In genomic region chr15:102233896-102234295, GRCm38 (mm10) we compare ENCODE assay signal across 17 mouse cellular contexts. TPM values are rescaled to one million over a fixed set of nuclear protein-coding genes. Genes with fewer than 3 reads are reported as not detected.
DNase-seq lines count a peak whose midpoint lies in the region; ATAC-seq and TF ChIP-seq lines count a peak whose summit lies in the region.
"Had no signal": no experiment of that assay in that cellular context is flagged by ENCODE, and none has a peak within 500 bp of the region (broad histone marks: within the 10 kb centered on the region; RNA-seq: fewer than 3 reads in every experiment).

No protein-coding gene starts in this region.

- ATAC-seq in forebrain, embryonic 13.5 days, result no peak
- ATAC-seq in stomach, embryonic 14.5 days (ENCODE audit: insufficient number of reproducible peaks, insufficient read depth, low FRiP score, low read depth), result no peak
- no peak for ATAC-seq in stomach, postnatal 0 days (ENCODE audit: low FRiP score, low TSS enrichment)
- ATAC-seq in embryonic facial prominence, embryonic 15.5 days (ENCODE audit: insufficient number of reproducible peaks, low FRiP score, low TSS enrichment, low read depth), result no peak
- ATAC-seq: intestine, embryonic 16.5 days; midbrain, embryonic 13.5 days had no signal

- TF ChIP-seq EP300 in stomach, postnatal 0 days (optimal IDR thresholded peaks at IDR 0.05), result no peak

- 28% methylated on average over 2 of the region's 2 CpGs for WGBS in forebrain, embryonic 10.5 days
- WGBS in forebrain, embryonic 13.5 days, result 47% methylated on average over 2 of the region's 2 CpGs
- WGBS in stomach, embryonic 14.5 days, result 22% methylated on average over 2 of the region's 2 CpGs
- WGBS in stomach, postnatal 0 days, result 15% methylated on average over 2 of the region's 2 CpGs
- 10% methylated on average over 2 of the region's 2 CpGs for WGBS in embryonic facial prominence, embryonic 15.5 days

- H3K27me3 ChIP-seq in forebrain, embryonic 10.5 days (ENCODE audit: poor library complexity, severe bottlenecking), result no peaks in the 10 kb centered on the region
- H3K27me3 ChIP-seq in forebrain, embryonic 13.5 days, result no peaks in the 10 kb centered on the region
- no peaks in the 10 kb centered on the region for H3K27me3 ChIP-seq in stomach, embryonic 14.5 days (ENCODE audit: control insufficient read depth, insufficient read depth, low read length)
- H3K27me3 ChIP-seq in stomach, postnatal 0 days (ENCODE audit: control insufficient read depth, insufficient read depth, low read length), result no peaks in the 10 kb centered on the region
- H3K27me3 ChIP-seq in embryonic facial prominence, embryonic 15.5 days, result no peaks in the 10 kb centered on the region
- H3K27me3 ChIP-seq: neural tube, embryonic 12.5 days; stomach, embryonic 15.5 days had no signal

- H3K4me2 ChIP-seq in forebrain, embryonic 13.5 days, result no peak overlapping the region
- H3K4me2 ChIP-seq in stomach, embryonic 14.5 days (replicated peaks; ENCODE audit: low read depth, low read length), result no peak overlapping the region
- H3K4me2 ChIP-seq in stomach, postnatal 0 days (replicated peaks; ENCODE audit: low read depth), result no peak overlapping the region
- no peak overlapping the region for H3K4me2 ChIP-seq in embryonic facial prominence, embryonic 15.5 days (replicated peaks)
- H3K4me2 ChIP-seq: midbrain, embryonic 13.5 days; neural tube, embryonic 12.5 days; stomach, embryonic 15.5 days had no signal

- peak overlapping the region; percentile 6; the same call in 1 of the 2 replicates for H3K27ac ChIP-seq in forebrain, embryonic 10.5 days
- H3K27ac ChIP-seq in forebrain, embryonic 13.5 days, result no peak overlapping the region
- H3K27ac ChIP-seq in stomach, embryonic 14.5 days (ENCODE audit: low read length), result peak overlapping the region; percentile 73; the same call in 1 of the 2 replicates
- H3K27ac ChIP-seq in stomach, postnatal 0 days (replicated peaks), result no peak overlapping the region
- H3K27ac ChIP-seq in embryonic facial prominence, embryonic 15.5 days (replicated peaks), result 0 out of 2 replicates have a peak overlapping the region, but pooled peaks have one; percentile 59
- H3K27ac ChIP-seq: layer of hippocampus, adult 2 months; midbrain, embryonic 13.5 days; neural tube, embryonic 12.5 days had no signal

- no peak for TF ChIP-seq CTCF in stomach, postnatal 0 days (IDR thresholded peaks at IDR 0.05; ENCODE audit: low read depth)

- peaks cover 37% of the 10 kb centered on the region for H3K4me1 ChIP-seq in forebrain, embryonic 10.5 days
- H3K4me1 ChIP-seq in forebrain, embryonic 13.5 days, result peaks cover 9% of the 10 kb centered on the region; the same call in 1 of the 2 replicates
- H3K4me1 ChIP-seq in stomach, embryonic 14.5 days (ENCODE audit: control insufficient read depth, insufficient read depth, low read length), result peaks cover 28% of the 10 kb centered on the region
- H3K4me1 ChIP-seq in stomach, postnatal 0 days (replicated peaks; ENCODE audit: control insufficient read depth, insufficient read depth), result no peaks in the 10 kb centered on the region
- H3K4me1 ChIP-seq in embryonic facial prominence, embryonic 15.5 days, result peaks cover 32% of the 10 kb centered on the region
- H3K4me1 ChIP-seq: neural tube, embryonic 12.5 days had no signal

- no peak for DNase-seq in forebrain, embryonic 10.5 days (ENCODE audit: extremely low spot score, low spot score)
- no peak for DNase-seq in stomach, postnatal 0 days (ENCODE audit: low spot score)
- DNase-seq in retina, embryonic 14.5 days (ENCODE audit: low spot score), result peak; percentile 55
- no peak for DNase-seq in layer of hippocampus, postnatal 25 days (ENCODE audit: extremely low spot score in 1 of 2, low spot score in 1 of 2)
- no peak for DNase-seq in urinary bladder, postnatal 4 days (ENCODE audit: low spot score in 2 of 2)
- DNase-seq: adrenal gland, postnatal 14 days; gastrocnemius, postnatal 25 days; left cerebral cortex, postnatal 4 days; right cerebral cortex, adult 18-20 months had no signal

- no peaks in the 10 kb centered on the region for H3K9me3 ChIP-seq in forebrain, embryonic 10.5 days
- H3K9me3 ChIP-seq in forebrain, embryonic 13.5 days (replicated peaks), result no peaks in the 10 kb centered on the region
- no peaks in the 10 kb centered on the region for H3K9me3 ChIP-seq in stomach, embryonic 14.5 days (ENCODE audit: control insufficient read depth, low read depth, low read length)
- no peaks in the 10 kb centered on the region for H3K9me3 ChIP-seq in stomach, postnatal 0 days (ENCODE audit: control insufficient read depth, low read length)
- no peaks in the 10 kb centered on the region for H3K9me3 ChIP-seq in embryonic facial prominence, embryonic 15.5 days (replicated peaks)
- H3K9me3 ChIP-seq: midbrain, embryonic 13.5 days; neural tube, embryonic 12.5 days; stomach, embryonic 15.5 days had no signal

- no peak overlapping the region for H3K4me3 ChIP-seq in forebrain, embryonic 10.5 days
- H3K4me3 ChIP-seq in forebrain, embryonic 13.5 days, result no peak overlapping the region
- H3K4me3 ChIP-seq in stomach, embryonic 14.5 days (ENCODE audit: low read depth, low read length), result no peak overlapping the region
- no peak overlapping the region for H3K4me3 ChIP-seq in stomach, postnatal 0 days (ENCODE audit: low read depth, low read length)
- H3K4me3 ChIP-seq in embryonic facial prominence, embryonic 15.5 days (replicated peaks), result no peak overlapping the region
- H3K4me3 ChIP-seq: layer of hippocampus, adult 2 months; midbrain, embryonic 13.5 days; neural tube, embryonic 12.5 days; stomach, embryonic 15.5 days had no signal

- peaks cover 21% of the 10 kb centered on the region; the same call in 1 of the 2 replicates for H3K36me3 ChIP-seq in forebrain, embryonic 10.5 days (replicated peaks)
- no peaks in the 10 kb centered on the region for H3K36me3 ChIP-seq in forebrain, embryonic 13.5 days (ENCODE audit: poor library complexity, severe bottlenecking)
- H3K36me3 ChIP-seq in stomach, embryonic 14.5 days (ENCODE audit: control insufficient read depth, insufficient read depth, low read length), result peaks cover 18% of the 10 kb centered on the region
- peaks cover 5% of the 10 kb centered on the region; the same call in 1 of the 2 replicates for H3K36me3 ChIP-seq in stomach, postnatal 0 days (ENCODE audit: control insufficient read depth, insufficient read depth, low read length)
- peaks cover 49% of the 10 kb centered on the region for H3K36me3 ChIP-seq in embryonic facial prominence, embryonic 15.5 days
- H3K36me3 ChIP-seq: midbrain, embryonic 13.5 days had no signal

- no peak overlapping the region for H3K9ac ChIP-seq in forebrain, embryonic 13.5 days
- H3K9ac ChIP-seq in stomach, embryonic 14.5 days (replicated peaks; ENCODE audit: low read depth, low read length), result no peak overlapping the region
- no peak overlapping the region; the same call in 1 of the 2 replicates for H3K9ac ChIP-seq in stomach, postnatal 0 days (ENCODE audit: low read length)
- H3K9ac ChIP-seq in embryonic facial prominence, embryonic 15.5 days, result no peak overlapping the region
- H3K9ac ChIP-seq: midbrain, embryonic 13.5 days; neural tube, embryonic 12.5 days; stomach, embryonic 15.5 days had no signal

RNA-seq across cellular contexts. Expression of gene Itgb7, which starts 2.2 kb away (rescaled TPM):
- polyA plus RNA-seq in forebrain, embryonic 10.5 days (2016; fragmentation: Nextera tagmentation; extraction: Ambion mirVana), result 0.42 and 0.55 TPM in 2 replicates
- 0.32 and 0.48 TPM in 2 replicates for polyA plus RNA-seq in forebrain, embryonic 13.5 days (2015; fragmentation: Nextera tagmentation; extraction: Ambion mirVana)
- 5.8 and 9.9 TPM in 2 replicates for polyA plus RNA-seq in stomach, embryonic 14.5 days (2014; fragmentation: Nextera tagmentation; extraction: Ambion mirVana)
- 1.2 TPM in 2 replicates for polyA plus RNA-seq in stomach, postnatal 0 days (2015; fragmentation: Nextera tagmentation; extraction: Ambion mirVana)
- 5.8 and 6.8 TPM in 2 replicates for polyA plus RNA-seq in embryonic facial prominence, embryonic 15.5 days (2015; fragmentation: Nextera tagmentation; extraction: Ambion mirVana)
- total RNA-seq in layer of hippocampus, postnatal 25 days (2021), result 1 to 10 TPM; 2.0 to 2.3 TPM

RNA-seq across cellular contexts. Expression of gene Rarg, which starts 23.4 kb away (rescaled TPM):
- 27.5 and 31.3 TPM in 2 replicates for polyA plus RNA-seq in forebrain, embryonic 10.5 days (2016; fragmentation: Nextera tagmentation; extraction: Ambion mirVana)
- polyA plus RNA-seq in forebrain, embryonic 13.5 days (2015; fragmentation: Nextera tagmentation; extraction: Ambion mirVana), result 3.2 and 4.2 TPM in 2 replicates
- polyA plus RNA-seq in stomach, embryonic 14.5 days (2014; fragmentation: Nextera tagmentation; extraction: Ambion mirVana), result 36.9 and 40.5 TPM in 2 replicates
- 27.2 and 34.6 TPM in 2 replicates for polyA plus RNA-seq in stomach, postnatal 0 days (2015; fragmentation: Nextera tagmentation; extraction: Ambion mirVana)
- polyA plus RNA-seq in embryonic facial prominence, embryonic 15.5 days (2015; fragmentation: Nextera tagmentation; extraction: Ambion mirVana), result 112 and 123 TPM in 2 replicates
- total RNA-seq in layer of hippocampus, postnatal 25 days (2021), result 10 to 100 TPM; 13.1 to 13.6 TPM

RNA-seq across cellular contexts. Expression of gene Csad, which starts 29.4 kb away (rescaled TPM):
- 36.0 and 39.9 TPM in 2 replicates for polyA plus RNA-seq in forebrain, embryonic 10.5 days (2016; fragmentation: Nextera tagmentation; extraction: Ambion mirVana)
- polyA plus RNA-seq in forebrain, embryonic 13.5 days (2015; fragmentation: Nextera tagmentation; extraction: Ambion mirVana), result 42.7 and 46.4 TPM in 2 replicates
- polyA plus RNA-seq in stomach, embryonic 14.5 days (2014; fragmentation: Nextera tagmentation; extraction: Ambion mirVana), result 60.5 and 63.9 TPM in 2 replicates
- polyA plus RNA-seq in stomach, postnatal 0 days (2015; fragmentation: Nextera tagmentation; extraction: Ambion mirVana), result 32.1 and 39.4 TPM in 2 replicates
- 99.1 and 106 TPM in 2 replicates for polyA plus RNA-seq in embryonic facial prominence, embryonic 15.5 days (2015; fragmentation: Nextera tagmentation; extraction: Ambion mirVana)
- total RNA-seq in layer of hippocampus, postnatal 25 days (2021), result 10 to 100 TPM; 32.5 to 38.4 TPM

RNA-seq across cellular contexts. Expression of gene Zfp740, which starts 30.8 kb away (rescaled TPM):
- polyA plus RNA-seq in forebrain, embryonic 10.5 days (2016; fragmentation: Nextera tagmentation; extraction: Ambion mirVana), result 71.7 and 72.7 TPM in 2 replicates
- polyA plus RNA-seq in forebrain, embryonic 13.5 days (2015; fragmentation: Nextera tagmentation; extraction: Ambion mirVana), result 90.0 and 98.7 TPM in 2 replicates
- 52.0 and 54.0 TPM in 2 replicates for polyA plus RNA-seq in stomach, embryonic 14.5 days (2014; fragmentation: Nextera tagmentation; extraction: Ambion mirVana)
- 19.9 and 20.2 TPM in 2 replicates for polyA plus RNA-seq in stomach, postnatal 0 days (2015; fragmentation: Nextera tagmentation; extraction: Ambion mirVana)
- polyA plus RNA-seq in embryonic facial prominence, embryonic 15.5 days (2015; fragmentation: Nextera tagmentation; extraction: Ambion mirVana), result 61.5 and 62.7 TPM in 2 replicates
- total RNA-seq in layer of hippocampus, postnatal 25 days (2021), result 10 to 100 TPM; 66.6 to 70.2 TPM

RNA-seq across cellular contexts. Expression of gene Gm9918, which starts 36.5 kb away (rescaled TPM):
- 0.48 and 0.76 TPM in 2 replicates for polyA plus RNA-seq in forebrain, embryonic 10.5 days (2016; fragmentation: Nextera tagmentation; extraction: Ambion mirVana)
- 0.09 TPM in 1 of 2 replicates, not detected in the other for polyA plus RNA-seq in forebrain, embryonic 13.5 days (2015; fragmentation: Nextera tagmentation; extraction: Ambion mirVana)
- 0.36 and 0.56 TPM in 2 replicates for polyA plus RNA-seq in stomach, embryonic 14.5 days (2014; fragmentation: Nextera tagmentation; extraction: Ambion mirVana)
- polyA plus RNA-seq in stomach, postnatal 0 days (2015; fragmentation: Nextera tagmentation; extraction: Ambion mirVana), result 0.10 and 0.12 TPM in 2 replicates
- polyA plus RNA-seq in embryonic facial prominence, embryonic 15.5 days (2015; fragmentation: Nextera tagmentation; extraction: Ambion mirVana), result 1.6 and 1.7 TPM in 2 replicates
- not detected for total RNA-seq in layer of hippocampus, postnatal 25 days (2021)
- total RNA-seq: adrenal gland, postnatal 14 days; gastrocnemius, postnatal 25 days; layer of hippocampus, adult 2 months; left cerebral cortex, postnatal 4 days had no signal

Comparison
In these comparisons a context has a peak if more than half of its experiments do, and no peak if none do; other contexts are left out.
1. H3K27ac ChIP-seq: peak in forebrain, embryonic 10.5 days (single experiment), stomach, embryonic 14.5 days (single experiment) and embryonic facial prominence, embryonic 15.5 days (single experiment); none in forebrain, embryonic 13.5 days (single experiment) and stomach, postnatal 0 days (single experiment).